Mouse (Mus musculus): ENCODE measurements at regions not wholly inside any gene's neighbourhood (a gene's known extent, or its start where the extent isn't known, plus 50 kb on each side); places are given as distances from the start of the nearest gene placed in this dataset.

DNA sequence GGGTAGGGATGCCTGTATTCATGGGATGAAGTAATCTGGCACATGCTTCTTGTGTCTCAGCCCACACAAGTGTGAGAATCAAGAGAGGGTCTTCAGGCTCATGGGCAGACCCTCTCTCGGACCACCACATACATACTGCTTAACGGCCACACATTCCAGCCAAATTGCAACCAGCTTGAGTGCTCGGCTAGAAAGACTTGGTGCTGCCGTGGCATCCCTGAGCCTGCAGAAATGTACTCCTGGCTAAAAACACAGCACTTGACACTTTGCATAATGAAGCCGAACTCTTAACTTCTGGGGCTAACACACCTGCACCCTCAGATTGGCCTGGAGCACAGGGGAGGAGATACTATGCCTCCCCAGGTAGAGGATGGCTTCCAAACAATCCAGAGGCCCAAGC is 461.6 kb upstream of the 3110018I06Rik start:
- no peaks in the 10 kb centered on the region for H3K9me3 ChIP-seq (ENCODE audit: control insufficient read depth, low read length)
- 71% methylated on average over 5 of the region's 5 CpGs for WGBS

DNA sequence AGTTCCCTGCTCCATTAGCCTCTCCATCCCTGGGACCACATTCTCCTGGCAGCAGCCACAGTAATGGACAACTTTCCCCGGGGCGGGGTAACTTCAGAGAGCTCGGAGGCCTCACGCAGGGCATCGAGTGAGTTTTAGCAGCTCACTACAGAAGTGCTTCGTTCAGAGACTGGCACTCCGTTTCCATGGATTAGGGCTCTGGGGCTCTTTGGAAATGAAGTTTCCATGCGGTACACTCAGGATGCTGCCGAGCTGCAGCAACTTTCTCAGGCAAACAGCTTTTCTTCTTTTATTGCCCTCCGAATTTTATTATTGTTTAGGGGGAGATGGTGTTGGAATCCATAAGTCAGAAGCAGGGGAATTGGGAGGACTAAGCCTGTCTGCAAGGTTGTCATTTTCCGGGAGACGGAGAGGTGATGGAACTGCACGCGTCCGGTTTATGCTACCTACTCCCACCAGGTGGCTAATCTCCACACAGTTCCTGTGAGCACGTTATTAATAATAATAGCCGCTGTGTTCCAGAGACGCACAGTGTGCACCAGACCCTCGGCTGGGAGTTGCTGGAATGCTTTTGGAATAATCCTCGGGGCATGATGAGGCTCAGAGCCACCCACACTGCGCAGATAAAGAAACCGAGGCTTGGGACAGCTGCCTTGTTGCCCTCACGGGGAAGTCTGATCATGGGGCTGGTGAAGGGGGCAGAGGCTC is 460.4 kb upstream of the 3110018I06Rik start:
- Histone ChIP-seq H3K27ac (ENCODE audit: low read length) (no peak overlapping the region), H3K4me3 (ENCODE audit: low read length) (no peak overlapping the region), H3K9me3 (ENCODE audit: control insufficient read depth, low read length) (no peaks in the 10 kb centered on the region), H3K4me1 (replicated peaks; ENCODE audit: control insufficient read depth, insufficient read depth, low read length) (no peaks in the 10 kb centered on the region), H3K9ac (ENCODE audit: low read length) (no peak overlapping the region), H3K4me2 (ENCODE audit: low read depth, low read length) (no peak overlapping the region), H3K36me3 (ENCODE audit: control insufficient read depth, insufficient read depth, low read length) (no peaks in the 10 kb centered on the region), H3K27me3 (ENCODE audit: control insufficient read depth, insufficient read depth, low read depth, low read length) (peaks cover 9% of the 10 kb centered on the region; the same call in 1 of the 2 replicates)
- ATAC-seq (ENCODE audit: low read depth): no peak
- 24% methylated on average over 23 of the region's 23 CpGs for WGBS

More for the DNA sequence above, 461.6 kb upstream of the 3110018I06Rik start:
- Histone ChIP-seq H3K27me3 (ENCODE audit: control insufficient read depth, insufficient read depth, low read depth, low read length) (peaks cover 9% of the 10 kb centered on the region; the same call in 1 of the 2 replicates), H3K9ac (ENCODE audit: low read length) (no peak overlapping the region), H3K36me3 (ENCODE audit: control insufficient read depth, insufficient read depth, low read length) (no peaks in the 10 kb centered on the region), H3K4me3 (ENCODE audit: low read length) (no peak overlapping the region), H3K27ac (ENCODE audit: low read length) (no peak overlapping the region), H3K4me1 (replicated peaks; ENCODE audit: control insufficient read depth, insufficient read depth, low read length) (no peaks in the 10 kb centered on the region), H3K4me2 (ENCODE audit: low read depth, low read length) (no peak overlapping the region)
- ATAC-seq (ENCODE audit: low read depth): no peak

DNA sequence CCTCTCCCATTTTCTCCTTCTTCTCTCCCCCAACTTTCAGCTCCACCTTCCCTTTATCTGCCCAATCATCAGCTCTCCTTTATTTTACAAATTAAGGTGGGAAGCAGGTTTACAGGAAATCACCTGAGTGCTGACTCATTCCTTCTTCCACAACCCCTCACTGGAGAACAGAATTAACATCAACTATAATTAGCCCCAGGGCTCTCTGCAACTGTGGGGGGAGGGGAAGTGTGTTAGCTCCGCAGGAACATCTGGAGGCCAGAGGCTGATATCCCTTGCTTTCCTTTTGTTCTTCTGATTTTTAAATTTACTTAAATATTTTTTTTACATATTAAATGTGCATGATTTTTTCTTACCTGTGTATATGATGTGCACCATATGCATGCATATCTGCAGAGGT is 459.4 kb upstream of the 3110018I06Rik start:
- no peak overlapping the region for H3K4me3 ChIP-seq (ENCODE audit: low read length)
- no peak overlapping the region for H3K4me2 ChIP-seq (ENCODE audit: low read depth, low read length)
- WGBS: 39% methylated on average over 1 of the region's 1 CpGs
- no peak overlapping the region for H3K27ac ChIP-seq (ENCODE audit: low read length)
- H3K27me3 ChIP-seq (ENCODE audit: control insufficient read depth, insufficient read depth, low read depth, low read length): peaks cover 9% of the 10 kb centered on the region; the same call in 1 of the 2 replicates
- H3K9me3 ChIP-seq (ENCODE audit: control insufficient read depth, low read length): no peaks in the 10 kb centered on the region
- no peaks in the 10 kb centered on the region for H3K4me1 ChIP-seq (replicated peaks; ENCODE audit: control insufficient read depth, insufficient read depth, low read length)
- H3K9ac ChIP-seq (ENCODE audit: low read length): no peak overlapping the region
- no peak for ATAC-seq (ENCODE audit: low read depth)
- no peaks in the 10 kb centered on the region for H3K36me3 ChIP-seq (ENCODE audit: control insufficient read depth, insufficient read depth, low read length)

DNA sequence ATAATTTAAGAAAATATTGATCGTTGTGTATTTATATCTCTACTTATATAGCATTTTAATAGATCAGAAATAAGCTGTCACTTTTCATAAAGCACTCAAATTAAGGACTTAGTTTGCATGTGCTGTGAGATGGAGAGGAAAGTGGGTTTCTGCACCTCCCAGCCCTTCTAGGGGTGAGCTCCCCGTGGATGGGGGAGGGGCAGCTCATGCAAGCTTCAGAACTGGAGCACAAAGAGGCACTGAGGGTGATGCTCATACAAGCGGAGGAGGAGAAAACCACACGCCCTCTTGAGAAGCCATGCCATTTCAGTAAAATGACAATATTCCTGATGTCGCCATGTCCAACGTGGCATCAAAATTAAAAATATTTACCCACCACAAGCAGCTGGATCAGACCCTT is 452.1 kb upstream of the 3110018I06Rik start:
- Histone ChIP-seq H3K27ac (ENCODE audit: low read length) (no peak overlapping the region), H3K4me2 (ENCODE audit: low read depth, low read length) (no peak overlapping the region), H3K9ac (ENCODE audit: low read length) (no peak overlapping the region), H3K4me3 (ENCODE audit: low read length) (no peak overlapping the region), H3K9me3 (ENCODE audit: control insufficient read depth, low read length) (no peaks in the 10 kb centered on the region), H3K4me1 (replicated peaks; ENCODE audit: control insufficient read depth, insufficient read depth, low read length) (no peaks in the 10 kb centered on the region), H3K27me3 (ENCODE audit: control insufficient read depth, insufficient read depth, low read depth, low read length) (no peaks in the 10 kb centered on the region), H3K36me3 (ENCODE audit: control insufficient read depth, insufficient read depth, low read length) (no peaks in the 10 kb centered on the region)
- ATAC-seq (ENCODE audit: low read depth): no peak
- WGBS: 68% methylated on average over 6 of the region's 6 CpGs

DNA sequence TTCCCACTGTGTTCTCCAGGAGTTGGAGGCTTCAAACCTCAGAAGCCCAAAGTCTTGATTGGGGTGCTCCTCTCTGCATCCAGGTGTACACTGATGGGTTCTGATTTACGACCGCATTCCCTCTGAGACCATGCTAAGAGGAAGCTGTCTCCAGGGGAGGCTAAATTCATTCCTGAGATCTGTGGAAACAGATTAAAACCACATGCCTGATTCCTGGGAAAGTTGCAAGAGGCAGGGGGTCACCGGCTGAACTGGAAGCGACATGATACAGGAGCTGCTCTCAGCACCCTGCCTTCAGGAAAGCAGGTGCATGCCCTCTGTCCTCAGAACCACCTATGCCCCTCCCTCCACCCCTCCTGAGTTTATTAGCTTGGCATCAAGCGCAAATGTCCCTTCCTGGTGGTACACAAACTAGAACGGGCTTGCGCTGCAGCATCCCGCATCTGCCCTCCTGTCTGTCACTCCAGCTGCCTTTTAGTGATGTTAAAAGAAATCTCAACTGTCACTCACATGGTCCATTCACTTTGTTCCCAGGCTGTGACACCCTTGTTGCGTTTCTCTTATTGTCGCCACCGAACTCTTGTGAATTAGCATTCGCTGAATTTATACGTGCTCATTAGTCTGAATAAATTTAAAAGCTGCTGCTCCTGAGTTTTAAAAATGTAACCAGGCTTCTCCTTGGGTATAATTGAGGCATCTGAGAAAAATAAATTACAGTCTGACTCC is 446.3 kb upstream of the 3110018I06Rik start:
- H3K9me3 ChIP-seq (ENCODE audit: control insufficient read depth, low read length): no peaks in the 10 kb centered on the region
- no peak overlapping the region for H3K4me2 ChIP-seq (ENCODE audit: low read depth, low read length)
- H3K4me3 ChIP-seq (ENCODE audit: low read length): no peak overlapping the region
- H3K27me3 ChIP-seq (ENCODE audit: control insufficient read depth, insufficient read depth, low read depth, low read length): no peaks in the 10 kb centered on the region
- no peak overlapping the region for H3K27ac ChIP-seq (ENCODE audit: low read length)
- H3K4me1 ChIP-seq (replicated peaks; ENCODE audit: control insufficient read depth, insufficient read depth, low read length): no peaks in the 10 kb centered on the region
- H3K36me3 ChIP-seq (ENCODE audit: control insufficient read depth, insufficient read depth, low read length): no peaks in the 10 kb centered on the region
- WGBS: 78% methylated on average over 13 of the region's 13 CpGs
- no peak overlapping the region for H3K9ac ChIP-seq (ENCODE audit: low read length)
- no peak for ATAC-seq (ENCODE audit: low read depth)

DNA sequence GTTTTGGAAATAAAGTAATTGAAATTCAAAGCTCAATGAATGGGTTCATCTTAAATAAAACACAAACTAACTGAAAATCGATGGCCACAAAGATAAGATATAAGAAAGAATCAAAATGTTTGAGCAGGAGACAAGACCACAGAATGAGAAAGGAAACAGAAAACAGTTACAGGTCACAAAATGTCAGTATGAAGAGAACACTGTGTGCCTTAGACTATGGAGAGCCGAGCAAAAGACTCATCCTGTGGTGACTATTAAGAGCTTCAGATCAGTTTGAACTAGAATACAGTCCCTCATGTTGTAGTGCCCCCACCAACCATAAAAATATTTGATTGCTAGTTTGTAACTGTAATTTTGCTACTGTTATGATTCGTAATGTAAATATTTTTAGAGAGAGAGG is 441.9 kb upstream of the 3110018I06Rik start:
- H3K9me3 ChIP-seq (ENCODE audit: control insufficient read depth, low read length): no peaks in the 10 kb centered on the region
- H3K4me3 ChIP-seq (ENCODE audit: low read length): no peak overlapping the region
- no peak for ATAC-seq (ENCODE audit: low read depth)
- H3K27me3 ChIP-seq (ENCODE audit: control insufficient read depth, insufficient read depth, low read depth, low read length): no peaks in the 10 kb centered on the region
- H3K27ac ChIP-seq (ENCODE audit: low read length): no peak overlapping the region
- no peaks in the 10 kb centered on the region for H3K4me1 ChIP-seq (replicated peaks; ENCODE audit: control insufficient read depth, insufficient read depth, low read length)
- H3K4me2 ChIP-seq (ENCODE audit: low read depth, low read length): no peak overlapping the region
- WGBS: 74% methylated on average over 3 of the region's 3 CpGs
- no peaks in the 10 kb centered on the region for H3K36me3 ChIP-seq (ENCODE audit: control insufficient read depth, insufficient read depth, low read length)
- no peak overlapping the region for H3K9ac ChIP-seq (ENCODE audit: low read length)

DNA sequence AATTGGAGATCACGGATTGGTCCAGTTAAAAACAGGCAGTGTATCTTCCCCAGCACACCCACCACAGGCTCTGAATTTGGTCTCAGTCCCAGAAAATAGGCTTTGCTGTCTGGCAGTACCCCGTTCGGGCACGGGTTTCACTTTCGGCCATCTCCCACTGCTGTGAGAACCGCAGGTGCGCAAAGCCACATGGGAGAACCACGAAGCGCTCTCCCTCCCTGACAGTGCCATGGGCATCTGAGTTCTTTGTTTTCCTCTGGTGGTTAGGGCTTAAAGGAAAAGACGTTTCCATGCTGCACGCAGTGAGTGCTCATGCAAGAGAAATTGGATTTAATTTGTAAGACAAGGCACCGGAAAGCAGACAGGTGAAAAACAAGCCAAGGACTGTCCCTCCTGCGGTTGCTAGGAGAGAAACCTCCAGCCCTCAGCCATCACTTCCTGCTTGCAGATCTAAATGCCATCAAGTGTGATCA is 441.3 kb upstream of the 3110018I06Rik start:
- 73% methylated on average over 13 of the region's 13 CpGs for WGBS

DNA sequence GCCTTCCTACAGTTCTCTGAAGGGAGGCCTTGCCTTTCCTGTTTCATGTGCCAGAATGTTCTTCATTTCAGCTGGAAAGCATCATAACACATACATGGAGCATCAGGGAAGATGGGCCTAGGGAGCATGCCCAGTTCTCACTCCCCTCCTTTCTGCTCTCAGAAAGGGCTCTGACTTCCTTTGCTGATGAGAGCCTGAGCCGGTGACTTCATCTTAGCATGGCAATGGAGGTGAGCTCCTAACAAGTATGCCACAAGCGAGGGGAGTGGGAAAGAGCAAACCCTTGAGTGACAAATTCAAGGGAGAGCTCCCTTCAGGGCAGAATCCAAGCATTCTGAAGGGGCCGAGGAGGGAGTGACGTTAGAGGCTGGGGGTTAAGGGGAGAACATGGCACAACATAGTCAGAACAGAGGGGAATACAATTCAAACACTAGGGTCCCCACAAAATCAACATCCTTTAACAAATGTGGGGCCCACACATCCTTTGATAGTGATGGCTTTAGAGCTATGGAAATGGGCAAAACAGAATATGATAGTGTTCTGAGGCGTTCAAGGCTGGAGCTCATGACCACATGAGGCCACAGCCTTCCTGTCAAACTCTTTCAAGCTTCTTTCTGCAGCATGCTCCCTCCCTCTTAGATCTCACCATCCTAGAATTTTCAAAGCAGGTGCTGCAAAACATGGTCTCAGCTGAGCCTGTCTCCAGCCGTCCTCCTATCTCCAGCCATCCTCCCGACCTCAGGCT is 437.4 kb upstream of the 3110018I06Rik start:
- Histone ChIP-seq H3K27me3 (ENCODE audit: control insufficient read depth, insufficient read depth, low read depth, low read length) (no peaks in the 10 kb centered on the region), H3K9me3 (ENCODE audit: control insufficient read depth, low read length) (no peaks in the 10 kb centered on the region), H3K4me3 (ENCODE audit: low read length) (no peak overlapping the region), H3K36me3 (ENCODE audit: control insufficient read depth, insufficient read depth, low read length) (no peaks in the 10 kb centered on the region), H3K27ac (ENCODE audit: low read length) (no peak overlapping the region), H3K4me2 (ENCODE audit: low read depth, low read length) (no peak overlapping the region), H3K4me1 (replicated peaks; ENCODE audit: control insufficient read depth, insufficient read depth, low read length) (no peaks in the 10 kb centered on the region), H3K9ac (ENCODE audit: low read length) (no peak overlapping the region)
- WGBS: 66% methylated on average over 7 of the region's 7 CpGs
- ATAC-seq (ENCODE audit: low read depth): no peak

More for the DNA sequence above, 441.3 kb upstream of the 3110018I06Rik start:
- Histone ChIP-seq H3K4me3 (ENCODE audit: low read length) (no peak overlapping the region), H3K9ac (ENCODE audit: low read length) (no peak overlapping the region), H3K4me1 (replicated peaks; ENCODE audit: control insufficient read depth, insufficient read depth, low read length) (no peaks in the 10 kb centered on the region), H3K27ac (ENCODE audit: low read length) (no peak overlapping the region), H3K4me2 (ENCODE audit: low read depth, low read length) (no peak overlapping the region), H3K27me3 (ENCODE audit: control insufficient read depth, insufficient read depth, low read depth, low read length) (no peaks in the 10 kb centered on the region), H3K9me3 (ENCODE audit: control insufficient read depth, low read length) (no peaks in the 10 kb centered on the region), H3K36me3 (ENCODE audit: control insufficient read depth, insufficient read depth, low read length) (no peaks in the 10 kb centered on the region)
- ATAC-seq (ENCODE audit: low read depth): no peak

DNA sequence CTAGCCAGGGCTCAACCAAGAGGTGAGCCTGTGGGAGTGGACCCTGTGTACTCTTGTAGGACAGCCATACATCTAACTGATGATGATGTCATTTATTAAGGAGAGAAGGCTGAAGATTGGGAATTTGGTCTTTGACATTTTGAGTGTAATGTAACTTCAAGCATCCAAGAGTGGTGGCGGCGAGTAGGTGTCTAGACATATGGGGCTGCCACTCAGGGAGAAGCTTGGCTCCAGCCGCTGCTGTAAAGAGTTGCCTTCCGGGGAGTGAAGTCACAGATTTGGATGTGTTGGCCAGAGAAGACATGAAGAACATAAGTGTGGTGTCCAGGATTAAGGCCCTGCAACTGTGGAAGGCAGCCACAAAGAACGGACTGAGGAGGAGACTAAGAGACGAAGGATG is 436.3 kb upstream of the 3110018I06Rik start:
- Histone ChIP-seq H3K36me3 (ENCODE audit: control insufficient read depth, insufficient read depth, low read length) (no peaks in the 10 kb centered on the region), H3K27me3 (ENCODE audit: control insufficient read depth, insufficient read depth, low read depth, low read length) (no peaks in the 10 kb centered on the region), H3K4me2 (ENCODE audit: low read depth, low read length) (no peak overlapping the region), H3K4me1 (replicated peaks; ENCODE audit: control insufficient read depth, insufficient read depth, low read length) (no peaks in the 10 kb centered on the region), H3K4me3 (ENCODE audit: low read length) (no peak overlapping the region), H3K9me3 (ENCODE audit: control insufficient read depth, low read length) (no peaks in the 10 kb centered on the region), H3K9ac (ENCODE audit: low read length) (no peak overlapping the region), H3K27ac (ENCODE audit: low read length) (no peak overlapping the region)
- WGBS: 88% methylated on average over 6 of the region's 6 CpGs
- ATAC-seq (ENCODE audit: low read depth): no peak

All from lung, embryonic 16.5 days (tissue).